Mouse (Mus musculus) CH12.LX (cell line): Measurements from ENCODE around the gene Ccdc60. TPM values are rescaled to one million over a fixed set of nuclear protein-coding genes. Genes with fewer than 3 reads are reported as not detected.

Experiments used
- DNase-seq: peaks from one replicate; pipeline ENCODE4 v3.0.0-alpha.2; 2013; ENCODE audit errors: extremely low read depth
- H3K27ac ChIP-seq: 2 replicates; pipeline ENCODE4 v1.5.1; 2012; ENCODE audit warnings: low read depth, mild to moderate bottlenecking, control low read depth, moderate library complexity; ENCODE audit not compliant: insufficient read depth
- H3K27me3 ChIP-seq: replicated peaks from 2 replicates; pipeline ENCODE3; 2012; ENCODE audit warnings: inconsistent platforms
- H3K36me3 ChIP-seq, 2 experiments: replicated peaks in 1 of 2; 2 replicates each; pipeline versions ENCODE3 to v1.6.1; 2012; ENCODE audit warnings: inconsistent platforms in 1 of 2, low read length in 1 of 2, mild to moderate bottlenecking in 1 of 2, mixed read lengths in 1 of 2, moderate library complexity in 1 of 2; ENCODE audit not compliant: control insufficient read depth in 1 of 2, insufficient read depth in 1 of 2
- H3K4me1 ChIP-seq, 2 experiments: 2 replicates each; pipeline ENCODE4 v1.6.1; 2012; ENCODE audit warnings: inconsistent platforms in 1 of 2, moderate library complexity in 1 of 2; ENCODE audit not compliant: insufficient read depth in 2 of 2, control insufficient read depth in 1 of 2
- H3K4me2 ChIP-seq: 2 replicates; pipeline ENCODE4 v1.6.1; 2012; ENCODE audit warnings: low read depth, mild to moderate bottlenecking, control low read depth; ENCODE audit not compliant: poor library complexity, insufficient read depth, severe bottlenecking
- H3K4me3 ChIP-seq, 3 experiments: fragments of 150-350 bp in 1 of 3; sonication (generic) in 1 of 3; replicated peaks in 1 of 3; 2 replicates each; pipeline versions ENCODE3 to v1.5.1; 2011 to 2012; ENCODE audit warnings: low read depth in 2 of 3, low read length in 2 of 3, mild to moderate bottlenecking in 2 of 3, moderate library complexity in 2 of 3, control low read depth in 1 of 3, improper control_type of control experiment in 1 of 3, inconsistent platforms in 1 of 3, mixed read lengths in 1 of 3; ENCODE audit not compliant: poor library complexity in 1 of 3
- H3K79me2 ChIP-seq: replicated peaks from 2 replicates; pipeline ENCODE4 v1.6.1; 2012; ENCODE audit warnings: mild to moderate bottlenecking, moderate library complexity; ENCODE audit not compliant: control insufficient read depth, poor library complexity, insufficient read depth, severe bottlenecking; ENCODE audit errors: extremely low read depth
- H3K9ac ChIP-seq: 2 replicates; pipeline ENCODE4 v1.6.1; 2012; ENCODE audit warnings: low read depth, mild to moderate bottlenecking, control low read depth, moderate library complexity; ENCODE audit not compliant: insufficient read depth
- H3K9me3 ChIP-seq: replicated peaks from 2 replicates; pipeline ENCODE3; 2012; ENCODE audit warnings: low read length, inconsistent platforms, mixed read lengths
- BHLHE40 ChIP-seq: IDR thresholded peaks from 2 replicates; pipeline ENCODE4 v1.6.1; 2011; ENCODE audit warnings: mild to moderate bottlenecking, low read depth, low read length, improper control_type of control experiment
- CHD1 ChIP-seq: IDR thresholded peaks from 2 replicates; pipeline ENCODE4 v1.6.1; 2012; ENCODE audit warnings: low read depth, low read length, improper control_type of control experiment, inconsistent platforms
- CTCF ChIP-seq, 2 experiments: IDR thresholded peaks in 1 of 2; conservative IDR thresholded peaks in 1 of 2; 2 replicates each; pipeline ENCODE4 v1.5.1; 2011 to 2012; ENCODE audit warnings: low read depth in 2 of 2, low read length in 2 of 2, improper control_type of control experiment in 1 of 2, inconsistent platforms in 1 of 2, mild to moderate bottlenecking in 1 of 2, moderate library complexity in 1 of 2
- E2F4 ChIP-seq: IDR thresholded peaks from 2 replicates; pipeline ENCODE4 v1.6.1; 2011; ENCODE audit warnings: low read depth, low read length, improper control_type of control experiment; ENCODE audit not compliant: insufficient replicate concordance
- EP300 ChIP-seq: IDR thresholded peaks from 2 replicates; pipeline ENCODE4 v1.6.1; 2011; ENCODE audit warnings: low read length, improper control_type of control experiment
- ETS1 ChIP-seq: conservative IDR thresholded peaks from 2 replicates; pipeline ENCODE4 v1.6.1; 2012; ENCODE audit warnings: low read depth, mild to moderate bottlenecking, inconsistent platforms, low read length, improper control_type of control experiment, moderate library complexity
- HCFC1 ChIP-seq: IDR thresholded peaks from 2 replicates; pipeline ENCODE4 v1.6.1; 2012; ENCODE audit warnings: low read depth, mild to moderate bottlenecking, inconsistent platforms, low read length, improper control_type of control experiment
- KAT2A ChIP-seq: IDR thresholded peaks from 2 replicates; pipeline ENCODE4 v1.6.1; 2012; ENCODE audit warnings: low read length, improper control_type of control experiment, inconsistent platforms; ENCODE audit not compliant: insufficient replicate concordance
- MAFK ChIP-seq: IDR thresholded peaks from 2 replicates; pipeline ENCODE4 v1.6.1; 2011; ENCODE audit warnings: low read length, improper control_type of control experiment; ENCODE audit not compliant: insufficient replicate concordance
- MAX ChIP-seq: IDR thresholded peaks from 2 replicates; pipeline ENCODE4 v1.6.1; 2011; ENCODE audit warnings: low read length, improper control_type of control experiment
- MAZ ChIP-seq: IDR thresholded peaks from 2 replicates; pipeline ENCODE4 v1.6.1; 2012; ENCODE audit warnings: low read depth, mild to moderate bottlenecking, inconsistent platforms, low read length, improper control_type of control experiment, moderate library complexity
- POLR2A ChIP-seq: IDR thresholded peaks from 2 replicates; pipeline ENCODE4 v1.6.1; 2011; ENCODE audit warnings: low read depth, mild to moderate bottlenecking, improper control_type of control experiment, low read length
- RAD21 ChIP-seq: IDR thresholded peaks from 2 replicates; pipeline ENCODE4 v1.6.1; 2011; ENCODE audit warnings: low read depth, mild to moderate bottlenecking, low read length, improper control_type of control experiment, moderate library complexity
- SIN3A ChIP-seq: IDR thresholded peaks from 2 replicates; pipeline ENCODE4 v1.6.1; 2012; ENCODE audit warnings: low read length, improper control_type of control experiment, inconsistent platforms
- UBTF ChIP-seq: IDR thresholded peaks from 2 replicates; pipeline ENCODE4 v1.6.1; 2012; ENCODE audit warnings: low read depth, mild to moderate bottlenecking, inconsistent platforms, low read length, improper control_type of control experiment, moderate library complexity
- ZC3H11A ChIP-seq: IDR thresholded peaks from 2 replicates; pipeline ENCODE4 v1.6.1; 2012; ENCODE audit warnings: low read depth, mild to moderate bottlenecking, inconsistent platforms, low read length, improper control_type of control experiment
- ZKSCAN1 ChIP-seq: IDR thresholded peaks from 2 replicates; pipeline ENCODE4 v1.6.1; 2012; ENCODE audit warnings: low read depth, inconsistent platforms, low read length, improper control_type of control experiment, borderline replicate concordance
- ZMIZ1 ChIP-seq: IDR thresholded peaks from 2 replicates; pipeline ENCODE4 v1.6.1; 2012; ENCODE audit warnings: low read depth, mild to moderate bottlenecking, inconsistent platforms, low read length, improper control_type of control experiment
- ZNF384 ChIP-seq: IDR thresholded peaks from 2 replicates; pipeline ENCODE4 v1.6.1; 2012; ENCODE audit warnings: low read depth, low read length, improper control_type of control experiment, inconsistent platforms
- dilution Hi-C: fragments of 300-500 bp; cut with MboI; formaldehyde crosslinking; loops from 2 replicates; pipeline ENCODE4 v1.14.3; 2020; ENCODE audit warnings: low sequenced_read_pairs; ENCODE audit not compliant: extremely low pct_unique_long_range_greater_than_20kb, extremely low pct_ligation_motif_present
- in situ Hi-C: fragments of 300-500 bp; cut with MboI; formaldehyde crosslinking; loops from 3 replicates; pipeline ENCODE4 v1.14.3; 2019; ENCODE audit warnings: low sequenced_read_pairs, low pct_ligation_motif_present, low pct_unique_long_range_greater_than_20kb, mixed read lengths
- polyA plus RNA-seq: library from polyadenylated mRNA; unstranded; fragments of >175 nt; gene quantifications from 2 replicates; pipeline ENCODE4 v1.2.1, GENCODE M21; 2012; ENCODE audit warnings: low read depth; ENCODE audit not compliant: insufficient read length
- total RNA-seq, 2 experiments: library from RNA; depleted of rRNA; stranded (reverse); fragments of 300-350 nt in 1 of 2; fragments of >200 nt in 1 of 2; gene quantifications; 2 replicates each; pipeline ENCODE4 v1.2.3; 2012 to 2014

Gene Ccdc60
- total and polyA plus RNA-seq, 3 experiments = not detected

- no peak overlapping the region for H3K9ac ChIP-seq
- H3K27me3 ChIP-seq = no peaks in the 10 kb centered on the region
- H3K27ac ChIP-seq = no peak overlapping the region
- TF ChIP-seq ZNF384 = no peak
- no peak for TF ChIP-seq MAX
- no peak for TF ChIP-seq RAD21
- TF ChIP-seq ZKSCAN1 = no peak
- no peak for TF ChIP-seq HCFC1
- TF ChIP-seq SIN3A = no peak
- TF ChIP-seq UBTF = no peak
- no peak for TF ChIP-seq MAFK
- no peak for TF ChIP-seq KAT2A
- no peak for TF ChIP-seq ZMIZ1
- no peak for TF ChIP-seq ETS1
- no peak for TF ChIP-seq CHD1
- TF ChIP-seq ZC3H11A = no peak
- no peak for TF ChIP-seq E2F4
- TF ChIP-seq MAZ = no peak
- no peak for TF ChIP-seq CTCF (conservative IDR thresholded peaks at IDR 0.05 in 1 of 2, IDR thresholded peaks at IDR 0.05 in 1 of 2; ENCODE audit: low read depth in 2 of 2, low read length in 2 of 2)
- H3K4me2 ChIP-seq = no peak overlapping the region
- dilution Hi-C loops = no loop called here
- H3K4me1 ChIP-seq = no peaks in the 10 kb centered on the region
- in situ Hi-C loops = loop anchor here (25.0 kb wide), 1 partner anchor 947 kb away; no protein-coding TSS in a partner anchor
- no peaks in the 10 kb centered on the region for H3K79me2 ChIP-seq
- H3K4me3 ChIP-seq = no peak overlapping the region
- DNase-seq = no peak
- H3K9me3 ChIP-seq = peaks cover 75% of the 10 kb centered on the region
- no peaks in the 10 kb centered on the region for H3K36me3 ChIP-seq
These were observed 173.5 kb downstream of the Ccdc60 start for GRCm38 (mm10) chr5:116115071-116115834.

- dilution Hi-C loops = no loop called here
- Histone ChIP-seq H3K36me3 (no peaks in the 10 kb centered on the region), H3K9me3 (peaks cover 74% of the 10 kb centered on the region), H3K4me2 (no peak overlapping the region), H3K79me2 (no peaks in the 10 kb centered on the region), H3K4me1 (no peaks in the 10 kb centered on the region), H3K4me3 (no peak overlapping the region), H3K27me3 (no peaks in the 10 kb centered on the region), H3K9ac (no peak overlapping the region), H3K27ac (no peak overlapping the region)
- TF ChIP-seq EP300 = no peak
- no peak for TF ChIP-seq ZKSCAN1
- no peak for TF ChIP-seq POLR2A
- TF ChIP-seq BHLHE40 = no peak
- in situ Hi-C loops = loop anchor here (25.0 kb wide), 1 partner anchor 954 kb away; no protein-coding TSS in a partner anchor
- no peak for DNase-seq
These were observed 180.1 kb downstream of the Ccdc60 start for GRCm38 (mm10) chr5:116108651-116109050.
